Mouse (Mus musculus) CH12.LX (cell line): ENCODE data around the gene C130026I21Rik.
"Not testable (repeated sequence)": the region's sequence is repeated elsewhere in the genome, so short reads cannot be mapped to it uniquely, and the experiment has no call there.

Source experiments
- CTCF ChIP-seq, 2 experiments: IDR thresholded peaks in 1 of 2; conservative IDR thresholded peaks in 1 of 2; 2 replicates each; pipeline ENCODE4 v1.5.1; 2011 to 2012; ENCODE audit warnings: low read depth in 2 of 2, low read length in 2 of 2, improper control_type of control experiment in 1 of 2, inconsistent platforms in 1 of 2, mild to moderate bottlenecking in 1 of 2, moderate library complexity in 1 of 2
- KAT2A ChIP-seq: IDR thresholded peaks from 2 replicates; pipeline ENCODE4 v1.6.1; 2012; ENCODE audit warnings: low read length, improper control_type of control experiment, inconsistent platforms; ENCODE audit not compliant: insufficient replicate concordance
- POLR2A ChIP-seq: IDR thresholded peaks from 2 replicates; pipeline ENCODE4 v1.6.1; 2011; ENCODE audit warnings: low read depth, mild to moderate bottlenecking, improper control_type of control experiment, low read length

DNA sequence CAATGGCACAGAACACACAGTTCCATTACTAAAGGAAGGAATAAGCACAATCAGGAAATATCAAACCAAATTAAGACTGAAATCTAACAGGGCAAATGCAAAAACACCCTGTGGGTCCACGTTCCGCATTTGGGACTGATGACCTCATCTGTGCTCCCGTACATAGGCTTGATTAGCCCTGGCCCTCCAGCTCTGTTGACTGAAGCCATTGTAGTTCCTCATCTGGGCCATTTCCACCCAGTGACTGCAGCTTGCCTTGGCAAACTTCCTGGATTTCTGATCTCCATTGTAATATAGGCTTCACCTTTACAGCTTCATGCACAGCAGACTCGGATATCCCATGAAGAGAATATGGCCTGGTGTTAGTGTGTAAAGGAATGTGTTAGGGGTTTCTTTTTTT, 148.5 kb downstream of the C130026I21Rik start:
- TF ChIP-seq KAT2A; CTCF (conservative IDR thresholded peaks at IDR 0.05 in 1 of 2, IDR thresholded peaks at IDR 0.05 in 1 of 2; ENCODE audit: low read depth in 2 of 2, low read length in 2 of 2); POLR2A: not testable (repeated sequence)
